Mouse (Mus musculus) gastrocnemius, postnatal 10 days (tissue): ENCODE data around the gene B3gnt3. TPM values are rescaled to one million over a fixed set of nuclear protein-coding genes. Genes with fewer than 3 reads are reported as not detected.

ENCODE experiments used
- total RNA-seq, 2 experiments: library from RNA; stranded (reverse); gene quantifications; 2 replicates each; pipeline ENCODE4 v1.2.3; 2021

B3gnt3 gene
- total RNA-seq, 2 experiments from 2014 or later: 4.7 to 5.2 TPM

Other genes with a start within 250 kb of the B3gnt3 start
- gene Abhd8, start 238.1 kb downstream of the B3gnt3 start, total RNA-seq: 10 to 100 TPM; 36.1 to 38.9 TPM
- gene Mrpl34, start 236.8 kb downstream of the B3gnt3 start, total RNA-seq: 10 to 100 TPM; 34.7 to 39.7 TPM
- gene Dda1, start 232.6 kb downstream of the B3gnt3 start, total RNA-seq: 10 to 100 TPM; 34.8 to 35.8 TPM
- gene Ano8, start 215.8 kb downstream of the B3gnt3 start, total RNA-seq: 10 to 100 TPM; 16.6 to 20.1 TPM
- gene Gtpbp3, start 213.7 kb downstream of the B3gnt3 start, total RNA-seq: 10 to 100 TPM in 1 of 2 experiments, 1 to 10 TPM in 1; 8.8 to 12.4 TPM
- 10 to 100 TPM; 10.7 to 14.2 TPM for gene Plvap, start 190.0 kb downstream of the B3gnt3 start, total RNA-seq
- gene Ccdc194, start 176.1 kb downstream of the B3gnt3 start, total RNA-seq: 1 to 10 TPM in 1 of 2 experiments, under 1 TPM in 1; 0.21 to 2.5 TPM
- 10 to 100 TPM; 10.0 to 12.0 TPM for gene Bst2, start 164.3 kb downstream of the B3gnt3 start, total RNA-seq
- 10 to 100 TPM; 21.8 to 25.5 TPM for gene Mvb12a, start 158.9 kb downstream of the B3gnt3 start, total RNA-seq
- gene Tmem221, start 142.9 kb downstream of the B3gnt3 start, total RNA-seq: under 1 TPM in 1 of 2 experiments, not detected in 1; 0.14 TPM
- under 1 TPM in 1 of 2 experiments, not detected in 1; 0.14 TPM for gene Nxnl1, start 135.2 kb downstream of the B3gnt3 start, total RNA-seq
- gene Slc27a1, start 132.9 kb downstream of the B3gnt3 start, total RNA-seq: 10 to 100 TPM; 39.7 to 41.1 TPM
- 10 to 100 TPM; 49.3 to 54.5 TPM for gene Pgls, start 109.6 kb downstream of the B3gnt3 start, total RNA-seq
- gene Fam129c, start 104.1 kb downstream of the B3gnt3 start, total RNA-seq: 1 to 10 TPM in 1 of 2 experiments, under 1 TPM in 1; 0.40 to 3.3 TPM
- gene Colgalt1, start 90.8 kb downstream of the B3gnt3 start, total RNA-seq: 10 to 100 TPM; 43.3 to 56.1 TPM
- under 1 TPM; 0.38 to 0.45 TPM for gene Unc13a, start 30.0 kb downstream of the B3gnt3 start, total RNA-seq
- gene Jak3, start 25.5 kb downstream of the B3gnt3 start, total RNA-seq: 1 to 10 TPM; 3.9 to 5.8 TPM
- 1 to 10 TPM; 3.1 to 3.7 TPM for gene Insl3, start 12.6 kb downstream of the B3gnt3 start, total RNA-seq
- 1 to 10 TPM in 1 of 2 experiments, under 1 TPM in 1; 0.26 to 1.2 TPM for gene Fcho1, start 23.9 kb upstream of the B3gnt3 start, total RNA-seq
- gene Zfp709, start 180.2 kb upstream of the B3gnt3 start, total RNA-seq: 1 to 10 TPM; 3.5 to 4.3 TPM
- gene Zfp882, start 206.8 kb upstream of the B3gnt3 start, total RNA-seq: 1 to 10 TPM; 2.8 to 4.3 TPM
- 10 to 100 TPM; 21.4 to 23.1 TPM for gene Zfp617, start 206.8 kb upstream of the B3gnt3 start, total RNA-seq
- gene Zfp961, start 249.2 kb upstream of the B3gnt3 start, total RNA-seq: 1 to 10 TPM; 3.5 to 5.9 TPM